Mouse (Mus musculus): ENCODE measurements at regions not wholly inside any gene's neighbourhood (a gene's known extent, or its start where the extent isn't known, plus 50 kb on each side); places are given as distances from the start of the nearest gene placed in this dataset.

DNA sequence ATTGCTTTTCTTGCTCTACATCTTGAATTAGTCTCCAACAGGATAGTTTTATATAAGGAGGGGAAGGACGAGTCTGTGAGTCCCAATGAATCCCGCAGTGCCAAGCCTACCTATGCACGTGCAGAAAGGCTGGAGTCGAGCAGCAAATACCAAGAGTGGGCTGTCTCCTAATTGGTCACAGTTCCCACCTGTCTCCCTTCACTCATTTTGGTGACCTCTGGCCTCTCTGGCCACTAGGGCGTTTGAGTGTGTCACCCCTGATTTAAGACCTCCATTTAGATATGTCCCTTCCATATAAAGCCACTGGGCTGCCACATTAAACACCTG is 234.1 kb downstream of the Zfp36l1 start:
- H3K27ac ChIP-seq (ENCODE audit: low read depth, low read length): no peak overlapping the region
- H3K27me3 ChIP-seq (replicated peaks; ENCODE audit: control insufficient read depth, insufficient read depth, low read length): no peaks in the 10 kb centered on the region; the same call in 1 of the 2 replicates
- H3K36me3 ChIP-seq (ENCODE audit: control insufficient read depth, insufficient read depth, low read length): no peaks in the 10 kb centered on the region
- no peak overlapping the region for H3K4me2 ChIP-seq
- DNase-seq (ENCODE audit: low spot score): peak; percentile 26
- 68% methylated on average over 5 of the region's 5 CpGs for WGBS
- H3K4me3 ChIP-seq (ENCODE audit: low read depth, low read length): no peak overlapping the region
- H3K9me3 ChIP-seq (ENCODE audit: control insufficient read depth, low read length): no peaks in the 10 kb centered on the region
- ATAC-seq (replicated peaks; ENCODE audit: low FRiP score): no peak
- no peak overlapping the region for H3K9ac ChIP-seq (ENCODE audit: low read depth, low read length)
- peaks cover 8% of the 10 kb centered on the region for H3K4me1 ChIP-seq (replicated peaks; ENCODE audit: control insufficient read depth, insufficient read depth, low read length)

- Histone ChIP-seq H3K4me3 (ENCODE audit: low read depth, low read length) (no peak overlapping the region), H3K4me2 (no peak overlapping the region), H3K27ac (ENCODE audit: low read depth, low read length) (no peak overlapping the region), H3K4me1 (replicated peaks; ENCODE audit: control insufficient read depth, insufficient read depth, low read length) (peaks cover 8% of the 10 kb centered on the region), H3K36me3 (ENCODE audit: control insufficient read depth, insufficient read depth, low read length) (no peaks in the 10 kb centered on the region), H3K27me3 (replicated peaks; ENCODE audit: control insufficient read depth, insufficient read depth, low read length) (no peaks in the 10 kb centered on the region; the same call in 1 of the 2 replicates), H3K9me3 (ENCODE audit: control insufficient read depth, low read length) (no peaks in the 10 kb centered on the region), H3K9ac (ENCODE audit: low read depth, low read length) (no peak overlapping the region)
- 86% methylated on average over 3 of the region's 3 CpGs for WGBS
- ATAC-seq (replicated peaks; ENCODE audit: low FRiP score) (no peak), DNase-seq (ENCODE audit: low spot score) (peak; percentile 28)
These were observed 234.7 kb downstream of the Zfp36l1 start for GRCm38 (mm10) chr12:79878163-79878562.

GRCm38 (mm10) chr12:79874333-79874732 is 238.5 kb downstream of the Zfp36l1 start:
- Histone ChIP-seq H3K27ac (ENCODE audit: low read depth, low read length) (no peak overlapping the region), H3K9ac (ENCODE audit: low read depth, low read length) (no peak overlapping the region), H3K4me3 (ENCODE audit: low read depth, low read length) (no peak overlapping the region), H3K9me3 (ENCODE audit: control insufficient read depth, low read length) (no peaks in the 10 kb centered on the region), H3K36me3 (ENCODE audit: control insufficient read depth, insufficient read depth, low read length) (no peaks in the 10 kb centered on the region), H3K4me1 (replicated peaks; ENCODE audit: control insufficient read depth, insufficient read depth, low read length) (no peaks in the 10 kb centered on the region), H3K27me3 (replicated peaks; ENCODE audit: control insufficient read depth, insufficient read depth, low read length) (no peaks in the 10 kb centered on the region), H3K4me2 (no peak overlapping the region)
- no peak for DNase-seq (ENCODE audit: low spot score)
- 57% methylated on average over 2 of the region's 2 CpGs for WGBS
- no peak for ATAC-seq (replicated peaks; ENCODE audit: low FRiP score)

DNA sequence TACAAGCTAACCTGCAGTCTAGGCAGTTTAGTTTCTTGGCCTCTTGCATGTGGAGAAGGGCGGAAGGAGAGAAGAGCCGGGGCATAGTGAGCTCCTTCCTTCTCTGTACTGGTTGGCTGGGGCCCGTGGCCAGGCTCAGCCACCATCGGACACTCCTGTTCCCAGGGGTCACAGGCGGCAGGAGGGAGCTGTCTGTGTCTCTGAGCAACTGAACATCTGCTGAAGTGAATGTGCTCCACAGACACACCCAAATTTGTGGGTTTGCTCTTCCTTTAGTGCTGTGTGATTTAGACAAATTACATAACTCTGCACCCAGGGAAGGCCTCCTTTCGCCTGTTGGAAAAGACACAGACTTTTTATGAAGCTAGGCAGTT is 247.6 kb downstream of the Zfp36l1 start:
- H3K36me3 ChIP-seq (ENCODE audit: control insufficient read depth, insufficient read depth, low read length): no peaks in the 10 kb centered on the region
- no peak overlapping the region for H3K9ac ChIP-seq (ENCODE audit: low read depth, low read length)
- peaks cover 2% of the 10 kb centered on the region for H3K4me1 ChIP-seq (replicated peaks; ENCODE audit: control insufficient read depth, insufficient read depth, low read length)
- DNase-seq (ENCODE audit: low spot score): no peak
- H3K27ac ChIP-seq (ENCODE audit: low read depth, low read length): no peak overlapping the region
- no peaks in the 10 kb centered on the region for H3K9me3 ChIP-seq (ENCODE audit: control insufficient read depth, low read length)
- no peak overlapping the region for H3K4me3 ChIP-seq (ENCODE audit: low read depth, low read length)
- WGBS: 75% methylated on average over 6 of the region's 6 CpGs
- ATAC-seq (replicated peaks; ENCODE audit: low FRiP score): no peak
- no peaks in the 10 kb centered on the region for H3K27me3 ChIP-seq (replicated peaks; ENCODE audit: control insufficient read depth, insufficient read depth, low read length)
- no peak overlapping the region for H3K4me2 ChIP-seq

GRCm38 (mm10) chr12:79864346-79865178 is 248.3 kb downstream of the Zfp36l1 start:
- Histone ChIP-seq H3K4me2 (no peak overlapping the region), H3K4me1 (replicated peaks; ENCODE audit: control insufficient read depth, insufficient read depth, low read length) (peaks cover 8% of the 10 kb centered on the region), H3K9me3 (ENCODE audit: control insufficient read depth, low read length) (no peaks in the 10 kb centered on the region), H3K4me3 (ENCODE audit: low read depth, low read length) (no peak overlapping the region), H3K27me3 (replicated peaks; ENCODE audit: control insufficient read depth, insufficient read depth, low read length) (no peaks in the 10 kb centered on the region), H3K27ac (ENCODE audit: low read depth, low read length) (no peak overlapping the region), H3K36me3 (ENCODE audit: control insufficient read depth, insufficient read depth, low read length) (no peaks in the 10 kb centered on the region), H3K9ac (ENCODE audit: low read depth, low read length) (no peak overlapping the region)
- WGBS: 74% methylated on average over 20 of the region's 20 CpGs
- ATAC-seq (replicated peaks; ENCODE audit: low FRiP score) (no peak), DNase-seq (ENCODE audit: low spot score) (no peak)

Data from liver, embryonic 11.5 days (tissue).